Mouse (Mus musculus): Measurements from ENCODE around the gene Gfi1b.
A peak's percentile ranks its signal among the peaks of the same experiment; 100 is the strongest.

DNA sequence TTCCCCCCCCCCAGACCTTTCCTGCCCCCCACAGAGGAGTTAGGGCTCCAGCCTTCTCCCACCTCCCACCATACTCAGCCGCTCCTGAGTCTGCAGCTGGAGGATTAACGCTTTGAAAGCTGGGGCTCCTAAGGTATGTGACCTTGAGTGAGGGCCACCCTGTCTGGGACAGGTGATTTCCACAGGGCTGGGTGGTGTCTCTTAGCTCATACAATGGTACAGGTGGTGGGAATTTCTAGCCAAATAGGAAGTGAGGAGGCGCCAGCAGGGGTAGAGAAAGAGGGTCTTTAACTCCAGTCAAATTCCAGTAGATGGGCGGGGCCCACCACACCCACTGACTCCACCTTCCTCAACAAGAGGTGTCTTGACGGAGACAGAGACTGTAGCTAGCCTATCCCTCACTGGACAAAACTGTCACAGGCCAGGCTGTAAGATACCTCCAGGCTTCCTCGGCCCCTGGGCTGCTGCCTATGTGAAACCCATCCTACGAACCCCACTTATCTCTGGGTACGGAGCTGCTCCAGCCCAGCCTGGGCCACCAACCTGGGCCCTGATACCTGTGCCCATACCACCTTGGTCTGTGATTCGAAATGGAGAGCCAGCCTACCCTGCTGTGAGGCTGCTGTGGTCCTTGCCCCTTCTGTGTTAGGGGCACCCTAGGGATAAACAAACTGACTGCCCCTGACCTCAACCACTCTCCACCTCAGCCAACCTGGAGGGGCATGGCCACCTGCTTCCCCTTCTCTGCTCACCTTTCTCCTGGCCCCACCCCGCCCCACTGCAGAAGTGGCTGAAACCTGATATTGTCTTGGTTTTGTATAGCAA is 14.2 kb downstream of the Gfi1b start:
- no peak for TF ChIP-seq UBTF (IDR thresholded peaks at IDR 0.05; ENCODE audit: borderline replicate concordance, insufficient read depth, low read depth, low read length)
- TF ChIP-seq CTCF (IDR thresholded peaks at IDR 0.05 in 2 of 3, conservative IDR thresholded peaks at IDR 0.05 in 1 of 3; ENCODE audit: control insufficient read depth in 1 of 3, insufficient read depth in 1 of 3, low read depth in 2 of 3, low read length in 3 of 3, poor library complexity in 1 of 3, severe bottlenecking in 1 of 3): no peak
- TF ChIP-seq POLR2A (IDR thresholded peaks at IDR 0.05; ENCODE audit: control insufficient read depth in 1 of 2, insufficient read depth in 1 of 2, low read depth in 1 of 2, low read length in 2 of 2, poor library complexity in 1 of 2): 0 out of 4 replicates have a peak, but pooled peaks of 1 of the 2 experiments have one; percentile 23
- no peak for TF ChIP-seq MAFK (IDR thresholded peaks at IDR 0.05; ENCODE audit: borderline replicate concordance, low read depth, low read length)
- TF ChIP-seq ZNF384 (IDR thresholded peaks at IDR 0.05; ENCODE audit: low read depth, low read length): no peak
- no peak for TF ChIP-seq EP300 (IDR thresholded peaks at IDR 0.05; ENCODE audit: low read depth in 1 of 2, low read length in 2 of 2)
- TF ChIP-seq POLR2AphosphoS2 (IDR thresholded peaks at IDR 0.05; ENCODE audit: low read length): peak; percentile 76
- no peak for TF ChIP-seq MYC (IDR thresholded peaks at IDR 0.05; ENCODE audit: low read depth, low read length)
- no peak for TF ChIP-seq USF1 (IDR thresholded peaks at IDR 0.05; ENCODE audit: low read depth, low read length)
- no peak for TF ChIP-seq MAX (IDR thresholded peaks at IDR 0.05; ENCODE audit: low read length)
- peak; percentile 8; the same call in 1 of the 2 replicates for TF ChIP-seq HCFC1 (IDR thresholded peaks at IDR 0.05; ENCODE audit: low read depth, low read length)

All from MEL (cell line).